Mouse (Mus musculus) erythroblast, embryonic 14.5 days (primary cell): ENCODE data around the gene Lyz1. TPM values are rescaled to one million over a fixed set of nuclear protein-coding genes. Genes with fewer than 3 reads are reported as not detected.

Experiments used
- H3K27me3 ChIP-seq: 2 replicates; pipeline ENCODE4 v1.6.1; 2012; ENCODE audit warnings: inconsistent platforms; ENCODE audit not compliant: control insufficient read depth
- H3K36me3 ChIP-seq: 2 replicates; pipeline ENCODE4 v1.6.1; 2012; ENCODE audit warnings: mild to moderate bottlenecking, inconsistent platforms; ENCODE audit not compliant: control insufficient read depth
- H3K4me1 ChIP-seq: 2 replicates; pipeline ENCODE4 v1.6.1; 2012; ENCODE audit warnings: inconsistent platforms; ENCODE audit not compliant: control insufficient read depth
- H3K4me3 ChIP-seq: replicated peaks from 2 replicates; pipeline ENCODE3; 2012; ENCODE audit warnings: moderate library complexity, mild to moderate bottlenecking, inconsistent platforms
- H3K9me3 ChIP-seq: 2 replicates; pipeline ENCODE4 v1.6.1; 2012; ENCODE audit warnings: low read length, inconsistent platforms, mixed read lengths; ENCODE audit not compliant: control insufficient read depth
- GATA1 ChIP-seq: IDR thresholded peaks from 2 replicates; pipeline ENCODE4 v1.6.1; 2012; ENCODE audit warnings: low read length, inconsistent platforms, mixed read lengths
- TAL1 ChIP-seq: IDR thresholded peaks from 3 replicates; pipeline ENCODE4 v1.6.1; 2012; ENCODE audit warnings: low read length, inconsistent platforms, mixed read lengths
- polyA plus RNA-seq: library from polyadenylated mRNA; stranded (reverse); fragments of >175 nt; gene quantifications from 2 replicates; pipeline ENCODE4 v1.2.3, GENCODE M21; 2012

The Lyz1 gene
- not detected in 2 replicates for polyA plus RNA-seq

DNA sequence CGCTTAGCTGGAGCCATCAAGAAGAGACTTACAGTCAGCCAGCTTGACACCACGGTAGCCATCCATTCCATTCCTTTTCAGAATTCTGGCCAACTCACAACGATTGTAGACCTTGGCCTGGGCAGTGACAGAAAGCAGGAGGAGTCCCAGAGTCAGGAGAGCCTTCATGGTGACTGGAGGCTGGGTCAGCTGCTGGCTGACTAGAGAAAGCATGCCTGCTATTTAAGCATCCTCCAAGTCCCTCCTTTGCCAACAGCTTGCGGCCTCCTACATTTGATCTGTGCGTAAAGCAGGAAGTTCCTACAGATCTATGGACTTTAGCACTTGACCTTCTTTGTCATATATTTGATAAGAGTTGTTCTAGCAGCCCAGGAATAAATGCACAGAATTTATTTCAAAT is at the start of gene Lyz1:
Gene Lyz1 (minus strand): TSS at position 198 of the 400 bp plus-strand sequence.
- no peak for TF ChIP-seq GATA1
- no peak for TF ChIP-seq TAL1
- Histone ChIP-seq H3K27me3 (no peaks in the 10 kb centered on the region), H3K36me3 (no peaks in the 10 kb centered on the region), H3K9me3 (no peaks in the 10 kb centered on the region), H3K4me3 (no peak within 1 kb of the TSS), H3K4me1 (no peaks in the 10 kb centered on the region)

DNA sequence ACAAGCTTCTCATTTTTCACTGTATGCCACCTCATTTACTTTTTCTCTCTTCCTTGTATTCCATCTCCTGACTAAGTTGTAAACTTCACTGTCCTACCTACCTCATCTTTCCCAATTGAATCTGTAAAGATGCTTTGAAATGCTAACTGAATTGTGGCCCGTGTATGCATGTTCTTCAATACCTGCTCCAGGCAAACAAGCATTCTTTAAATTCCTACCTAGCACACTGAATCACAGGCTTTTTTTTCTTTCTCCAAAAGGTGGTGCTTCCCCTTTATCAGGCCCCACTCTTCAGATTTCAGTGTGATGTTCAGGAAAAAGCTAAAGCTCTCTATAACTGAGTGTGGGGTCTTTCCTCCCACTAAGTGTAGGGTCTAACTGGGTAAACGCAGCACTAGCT is 49.7 kb upstream of the Lyz1 start:
- Histone ChIP-seq H3K36me3 (peaks cover 10% of the 10 kb centered on the region), H3K27me3 (no peaks in the 10 kb centered on the region), H3K4me3 (no peak overlapping the region)

DNA sequence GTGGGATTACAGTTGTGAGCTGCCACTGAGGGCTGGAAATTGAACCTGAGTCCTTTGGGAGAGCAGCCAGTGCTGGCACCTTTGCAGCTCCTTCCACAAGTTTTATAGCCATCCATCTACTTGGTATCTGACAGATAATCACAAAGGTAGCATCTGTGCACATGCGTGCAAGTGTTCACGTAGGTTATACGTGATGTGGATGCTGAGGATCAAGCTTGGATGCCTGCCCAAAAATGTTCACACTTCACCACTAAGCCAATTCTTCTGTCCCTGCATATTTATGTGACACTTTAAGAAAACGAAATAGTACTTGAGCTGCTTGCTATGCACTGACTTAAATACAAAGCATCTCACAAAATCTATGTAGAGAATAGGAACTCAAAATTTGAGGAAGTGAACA is 48.4 kb upstream of the Lyz1 start:
- H3K27me3 ChIP-seq, result no peaks in the 10 kb centered on the region
- H3K9me3 ChIP-seq, result no peaks in the 10 kb centered on the region
- TF ChIP-seq GATA1 (no peak), TAL1 (no peak)
- H3K36me3 ChIP-seq, result no peaks in the 10 kb centered on the region; the same call in none of the 2 replicates
- no peaks in the 10 kb centered on the region for H3K4me1 ChIP-seq
- no peak overlapping the region for H3K4me3 ChIP-seq

More for the DNA sequence above, 49.7 kb upstream of the Lyz1 start:
- TF ChIP-seq GATA1 (no peak), TAL1 (no peak)
- Histone ChIP-seq H3K9me3 (no peaks in the 10 kb centered on the region), H3K4me1 (no peaks in the 10 kb centered on the region)

DNA sequence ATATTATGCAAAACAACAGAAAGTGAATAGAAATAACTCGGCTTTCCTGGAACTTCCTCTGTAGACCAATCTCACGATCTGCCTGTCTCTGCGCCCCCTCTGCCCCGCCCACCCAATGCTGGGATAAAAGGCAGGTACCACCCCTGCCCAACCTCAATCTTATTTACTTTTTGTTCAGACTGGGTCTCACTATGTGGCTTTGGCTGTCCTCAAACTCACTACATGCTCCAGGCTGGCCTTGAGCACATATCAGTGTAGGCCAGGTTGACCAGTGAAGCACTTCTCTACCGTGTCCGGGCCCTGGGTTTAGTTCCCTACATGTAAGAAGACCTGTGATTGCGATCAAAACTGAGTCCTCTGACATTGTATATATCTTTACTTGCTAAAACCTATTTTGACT is 46.6 kb upstream of the Lyz1 start:
- no peaks in the 10 kb centered on the region; the same call in none of the 2 replicates for H3K36me3 ChIP-seq
- no peaks in the 10 kb centered on the region for H3K9me3 ChIP-seq
- H3K4me1 ChIP-seq, result no peaks in the 10 kb centered on the region
- no peak overlapping the region for H3K4me3 ChIP-seq
- H3K27me3 ChIP-seq, result no peaks in the 10 kb centered on the region
- TF ChIP-seq TAL1 (no peak), GATA1 (no peak)

DNA sequence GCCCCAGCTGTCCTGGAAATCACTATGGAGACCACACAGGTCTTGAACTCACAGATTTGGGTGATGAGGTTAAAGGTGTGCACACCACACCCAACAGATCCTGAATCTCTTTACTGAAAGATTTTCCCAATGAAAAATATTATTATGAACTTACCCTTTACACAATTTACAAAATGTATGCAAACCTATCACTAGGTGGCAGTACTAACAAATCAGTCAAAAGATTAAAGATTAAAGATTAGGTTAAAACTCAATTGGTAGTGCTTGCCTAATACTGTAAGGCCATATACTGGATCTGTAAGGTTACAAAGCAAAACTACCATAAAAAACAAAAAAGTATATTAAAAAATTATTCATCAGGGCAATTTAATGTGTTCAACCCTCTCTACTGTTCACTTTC is 45.3 kb upstream of the Lyz1 start:
- Histone ChIP-seq H3K27me3 (no peaks in the 10 kb centered on the region), H3K4me3 (no peak overlapping the region), H3K36me3 (no peaks in the 10 kb centered on the region; the same call in 1 of the 2 replicates), H3K9me3 (no peaks in the 10 kb centered on the region), H3K4me1 (no peaks in the 10 kb centered on the region)
- TF ChIP-seq GATA1 (no peak), TAL1 (no peak)

DNA sequence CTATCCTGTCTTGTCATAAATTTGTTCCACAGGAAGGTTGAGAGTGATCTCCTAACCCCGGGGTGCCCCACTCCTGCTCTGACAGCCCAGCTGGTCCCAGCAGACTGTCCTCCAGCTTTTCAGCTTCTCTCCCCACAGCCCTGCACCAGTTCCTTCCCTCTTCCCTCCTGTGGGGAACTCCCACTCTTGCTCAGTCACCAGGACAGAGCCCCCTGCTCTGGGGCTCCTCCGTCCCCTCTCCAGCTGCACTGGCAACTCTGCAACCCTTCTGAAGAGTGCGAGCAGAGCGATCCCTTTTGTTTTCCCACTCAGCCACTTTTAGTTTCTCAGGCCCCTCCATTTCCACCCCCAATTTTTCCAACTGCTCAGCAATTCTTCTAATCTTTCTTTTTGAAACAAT is 43.0 kb upstream of the Lyz1 start:
- TF ChIP-seq TAL1 (no peak), GATA1 (no peak)
- Histone ChIP-seq H3K4me1 (no peaks in the 10 kb centered on the region), H3K27me3 (no peaks in the 10 kb centered on the region), H3K4me3 (no peak overlapping the region), H3K9me3 (no peaks in the 10 kb centered on the region), H3K36me3 (no peaks in the 10 kb centered on the region)

DNA sequence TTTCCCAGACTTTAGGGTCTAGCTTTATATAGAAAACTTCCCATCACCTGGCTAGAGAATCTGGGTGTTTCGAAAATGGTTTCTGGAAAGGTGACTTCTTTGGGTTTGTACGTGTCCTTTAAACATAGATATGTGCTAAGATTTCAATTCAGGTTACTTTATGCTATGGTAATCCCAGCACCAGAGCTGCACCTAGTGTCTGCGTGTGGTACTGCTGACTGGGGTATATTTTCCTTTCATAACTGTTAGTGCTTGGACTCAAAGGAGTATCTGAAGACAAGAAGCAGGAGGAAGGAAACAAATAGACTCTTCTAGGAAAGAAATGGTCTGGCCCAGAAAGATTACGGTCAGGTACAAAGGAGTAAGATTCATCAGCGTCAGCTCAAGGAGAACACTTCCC is 37.9 kb upstream of the Lyz1 start:
- no peak for TF ChIP-seq GATA1
- TF ChIP-seq TAL1, result no peak
- Histone ChIP-seq H3K4me1 (no peaks in the 10 kb centered on the region), H3K9me3 (no peaks in the 10 kb centered on the region), H3K4me3 (no peak overlapping the region), H3K27me3 (no peaks in the 10 kb centered on the region), H3K36me3 (no peaks in the 10 kb centered on the region)

DNA sequence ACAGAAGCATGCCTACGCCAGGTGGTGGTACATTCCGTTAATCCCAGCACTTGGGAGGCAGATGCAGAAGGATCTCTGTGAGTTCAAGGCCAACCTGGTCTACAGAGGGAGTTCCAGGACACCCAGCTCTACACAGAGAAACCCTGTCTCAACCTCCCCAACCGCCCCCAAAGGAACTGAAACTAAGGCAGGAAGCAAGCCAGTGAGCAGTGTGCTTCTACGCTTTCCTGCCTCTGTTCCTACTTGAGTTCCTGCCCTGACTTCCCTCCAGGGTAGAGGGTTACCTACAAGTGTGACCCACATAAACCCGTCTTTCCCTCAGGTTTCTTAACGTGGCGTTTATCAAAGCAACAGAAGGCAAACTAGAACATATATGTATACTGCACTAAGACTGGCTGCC is 31.1 kb upstream of the Lyz1 start:
- Histone ChIP-seq H3K4me1 (no peaks in the 10 kb centered on the region), H3K9me3 (no peaks in the 10 kb centered on the region), H3K4me3 (no peak overlapping the region), H3K27me3 (no peaks in the 10 kb centered on the region), H3K36me3 (no peaks in the 10 kb centered on the region)
- TF ChIP-seq TAL1 (no peak), GATA1 (no peak)

DNA sequence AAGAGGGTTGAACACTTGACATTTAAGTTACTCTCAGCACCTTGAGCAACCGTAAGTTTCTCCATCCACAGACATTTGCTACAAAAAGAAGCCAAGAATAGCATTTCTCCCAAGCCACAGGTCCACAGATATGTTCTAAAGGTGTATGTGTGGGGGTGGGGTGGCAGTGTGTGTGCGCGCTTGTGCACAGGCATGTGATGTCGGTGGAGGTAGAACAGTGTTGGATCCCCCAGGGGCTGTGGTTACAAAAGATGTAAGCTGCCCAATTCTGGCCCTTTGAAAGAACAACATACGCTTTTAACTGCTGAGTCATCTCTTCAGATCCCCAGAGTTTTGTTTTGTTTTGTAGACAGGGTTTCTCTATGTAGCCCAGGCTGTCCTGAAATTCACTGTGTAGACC is 30.0 kb upstream of the Lyz1 start:
- Histone ChIP-seq H3K27me3 (no peaks in the 10 kb centered on the region), H3K36me3 (no peaks in the 10 kb centered on the region), H3K4me3 (no peak overlapping the region), H3K9me3 (no peaks in the 10 kb centered on the region), H3K4me1 (no peaks in the 10 kb centered on the region)
- TF ChIP-seq GATA1 (no peak), TAL1 (no peak)

DNA sequence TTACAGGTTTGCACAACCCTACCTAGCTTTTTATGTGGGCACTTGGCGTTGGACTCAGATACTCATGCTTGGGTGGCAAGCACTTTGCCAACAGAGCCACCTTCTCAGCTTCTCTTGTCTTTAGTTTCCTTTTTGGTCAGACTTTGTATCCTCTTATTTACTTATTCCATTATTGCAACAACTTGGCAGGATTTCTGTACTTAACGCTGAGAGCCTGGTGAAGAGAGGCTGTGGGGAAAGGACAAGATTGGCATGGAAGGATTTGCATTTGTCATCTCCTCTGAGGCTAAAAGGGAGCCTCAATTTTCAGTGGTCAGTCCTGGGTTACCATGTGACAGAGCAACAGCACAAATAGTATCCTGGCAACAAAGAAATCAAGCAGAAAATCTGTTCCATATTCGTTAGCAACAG is 27.9 kb upstream of the Lyz1 start:
- TF ChIP-seq GATA1 (no peak), TAL1 (no peak)
- Histone ChIP-seq H3K9me3 (no peaks in the 10 kb centered on the region), H3K4me3 (no peak overlapping the region), H3K36me3 (no peaks in the 10 kb centered on the region), H3K4me1 (no peaks in the 10 kb centered on the region), H3K27me3 (no peaks in the 10 kb centered on the region)
